Mouse (Mus musculus): ENCODE measurements around the gene Ampd3.

Ampd3 gene

DNA sequence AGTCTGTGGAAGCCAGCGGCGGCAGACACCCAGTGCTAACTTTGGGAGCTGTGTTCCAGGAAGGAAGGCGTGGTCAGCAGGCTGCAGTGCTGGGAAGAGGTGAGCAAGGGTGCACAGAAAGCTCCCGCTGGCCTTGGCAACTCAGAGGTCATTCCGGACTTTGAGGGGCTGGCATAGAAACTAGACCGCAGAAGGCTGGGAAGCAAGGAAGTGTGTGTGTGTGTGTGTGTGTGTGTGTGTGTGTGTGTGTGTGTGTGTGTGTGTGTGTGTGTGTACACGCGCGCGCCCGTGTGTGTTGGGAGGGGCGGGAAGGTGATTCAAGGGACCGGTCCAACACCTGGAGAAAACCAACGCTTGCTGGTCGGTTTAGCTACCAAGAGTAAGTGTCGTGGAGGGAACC, at the start of gene Ampd3:
TSS of gene Ampd3 (plus strand) at position 206 of the 400 bp plus-strand sequence.
- no peak for DNase-seq (ENCODE audit: low read depth in 1 of 2, low spot score in 2 of 2)

GRCm38 (mm10) chr7:110718505-110718904, 49.5 kb upstream of the Ampd3 start:
- DNase-seq (ENCODE audit: low read depth in 1 of 2, low spot score in 2 of 2): no peak

- DNase-seq (ENCODE audit: low read depth in 1 of 2, low spot score in 2 of 2): no peak
Observed at GRCm38 (mm10) chr7:110719857-110720256, 48.1 kb upstream of the Ampd3 start.

GRCm38 (mm10) chr7:110722183-110722582, 45.8 kb upstream of the Ampd3 start:
- no peak for DNase-seq (ENCODE audit: low read depth in 1 of 2, low spot score in 2 of 2)

- no peak for DNase-seq (ENCODE audit: low read depth in 1 of 2, low spot score in 2 of 2)
Observed at GRCm38 (mm10) chr7:110727049-110727448, 41.0 kb upstream of the Ampd3 start.

GRCm38 (mm10) chr7:110728876-110729275, 39.1 kb upstream of the Ampd3 start:
- no peak for DNase-seq (ENCODE audit: low read depth in 1 of 2, low spot score in 2 of 2)

- no peak for DNase-seq (ENCODE audit: low read depth in 1 of 2, low spot score in 2 of 2)
Observed at GRCm38 (mm10) chr7:110729295-110729694, 38.7 kb upstream of the Ampd3 start.

GRCm38 (mm10) chr7:110731091-110731967, 36.7 kb upstream of the Ampd3 start:
- DNase-seq (ENCODE audit: low read depth in 1 of 2, low spot score in 2 of 2): no peak

GRCm38 (mm10) chr7:110732001-110732632, 35.9 kb upstream of the Ampd3 start:
- DNase-seq (ENCODE audit: low read depth in 1 of 2, low spot score in 2 of 2): no peak

- DNase-seq (ENCODE audit: low read depth in 1 of 2, low spot score in 2 of 2): no peak
Observed at GRCm38 (mm10) chr7:110736914-110737313, 31.1 kb upstream of the Ampd3 start.

- no peak for DNase-seq (ENCODE audit: low read depth in 1 of 2, low spot score in 2 of 2)
Observed at GRCm38 (mm10) chr7:110739764-110740163, 28.2 kb upstream of the Ampd3 start.

- no peak for DNase-seq (ENCODE audit: low read depth in 1 of 2, low spot score in 2 of 2)
Observed at GRCm38 (mm10) chr7:110740188-110740587, 27.8 kb upstream of the Ampd3 start.

- no peak for DNase-seq (ENCODE audit: low read depth in 1 of 2, low spot score in 2 of 2)
Observed at GRCm38 (mm10) chr7:110742022-110742421, 26.0 kb upstream of the Ampd3 start.

GRCm38 (mm10) chr7:110746087-110746562, 21.9 kb upstream of the Ampd3 start:
- no peak for DNase-seq (ENCODE audit: low read depth in 1 of 2, low spot score in 2 of 2)

- DNase-seq (ENCODE audit: low read depth in 1 of 2, low spot score in 2 of 2): no peak
Observed at GRCm38 (mm10) chr7:110746809-110747208, 21.2 kb upstream of the Ampd3 start.

GRCm38 (mm10) chr7:110750834-110751233, 17.2 kb upstream of the Ampd3 start:
- DNase-seq (ENCODE audit: low read depth in 1 of 2, low spot score in 2 of 2): no peak

DNA sequence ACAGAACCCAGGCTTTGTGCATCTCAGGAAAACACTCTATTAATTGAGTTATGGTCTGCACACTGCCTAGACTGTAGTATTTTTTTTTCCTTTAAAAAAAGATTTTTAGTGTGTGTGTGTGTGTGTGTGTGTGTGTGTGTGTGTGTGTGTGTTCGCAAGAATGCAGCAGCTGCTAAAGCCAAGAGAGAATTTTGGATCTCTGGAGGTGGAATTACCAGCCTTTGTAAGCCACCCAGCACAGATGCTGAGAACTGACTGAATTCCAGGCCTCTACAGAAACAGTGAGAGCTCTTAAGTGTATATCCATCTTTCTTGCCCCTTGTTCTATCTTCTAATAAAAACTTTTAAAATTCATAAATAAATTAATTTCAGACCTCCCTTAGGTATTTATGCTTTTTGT, 16.4 kb upstream of the Ampd3 start:
- no peak for DNase-seq (ENCODE audit: low read depth in 1 of 2, low spot score in 2 of 2)

DNA sequence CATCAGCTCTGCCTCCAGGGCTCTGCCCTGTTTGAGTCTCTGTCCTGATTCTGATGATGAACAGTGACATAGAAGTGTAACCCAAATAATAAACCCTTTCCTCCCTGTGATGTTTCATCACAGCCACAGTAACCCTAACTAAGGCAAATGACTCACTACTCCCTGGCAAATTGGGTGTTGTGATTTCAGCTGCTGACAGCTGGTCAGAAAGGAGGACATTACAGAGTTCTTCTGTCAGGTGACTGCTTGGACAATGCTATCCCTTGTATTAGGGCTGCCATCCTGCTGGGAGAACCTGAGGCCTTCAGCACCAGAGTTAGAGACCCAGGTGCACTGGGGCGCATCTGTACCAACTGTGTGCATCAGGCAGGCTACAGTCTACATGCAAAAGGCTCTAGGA, 14.7 kb upstream of the Ampd3 start:
- DNase-seq (ENCODE audit: low read depth in 1 of 2, low spot score in 2 of 2): no peak

DNA sequence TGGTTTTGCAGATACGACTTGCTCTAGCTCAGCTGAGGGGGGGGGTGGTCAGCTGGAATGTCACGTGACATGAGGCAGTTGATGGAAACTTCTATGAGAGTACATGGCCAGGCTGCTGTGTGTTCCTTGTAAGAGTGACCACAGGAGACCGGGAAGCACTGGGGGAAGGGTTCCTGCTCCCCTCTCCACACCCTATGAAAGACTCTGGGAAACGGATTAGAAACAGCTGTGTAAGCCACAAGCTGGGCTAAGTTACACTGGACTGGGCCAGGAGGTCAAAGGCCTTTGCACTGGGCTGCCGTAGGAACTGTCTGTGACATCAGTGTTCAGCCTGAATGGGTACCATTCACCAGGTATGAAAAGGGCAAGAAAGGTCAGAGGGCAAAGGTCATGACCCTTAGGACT, 14.1 kb upstream of the Ampd3 start:
- no peak for DNase-seq (ENCODE audit: low read depth in 1 of 2, low spot score in 2 of 2)

DNA sequence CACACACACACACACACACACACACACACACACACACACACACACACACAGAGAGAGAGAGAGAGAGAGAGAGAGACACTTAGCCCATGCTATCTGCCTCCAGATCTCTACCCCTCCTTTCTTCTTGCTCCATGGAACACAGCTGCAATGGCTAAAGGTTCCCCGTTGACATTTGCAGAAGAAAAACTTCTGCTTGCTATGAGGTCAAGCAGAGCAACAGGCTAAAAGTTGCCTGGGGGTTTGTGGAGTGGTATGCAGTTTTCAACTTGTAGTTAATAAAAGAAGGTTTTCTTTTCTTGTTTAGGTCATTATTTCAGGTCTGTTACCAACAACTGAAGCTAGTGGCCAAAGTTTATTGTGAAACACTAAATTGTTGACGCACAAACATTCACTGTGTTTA, 11.6 kb upstream of the Ampd3 start:
- no peak for DNase-seq (ENCODE audit: low read depth in 1 of 2, low spot score in 2 of 2)

DNA sequence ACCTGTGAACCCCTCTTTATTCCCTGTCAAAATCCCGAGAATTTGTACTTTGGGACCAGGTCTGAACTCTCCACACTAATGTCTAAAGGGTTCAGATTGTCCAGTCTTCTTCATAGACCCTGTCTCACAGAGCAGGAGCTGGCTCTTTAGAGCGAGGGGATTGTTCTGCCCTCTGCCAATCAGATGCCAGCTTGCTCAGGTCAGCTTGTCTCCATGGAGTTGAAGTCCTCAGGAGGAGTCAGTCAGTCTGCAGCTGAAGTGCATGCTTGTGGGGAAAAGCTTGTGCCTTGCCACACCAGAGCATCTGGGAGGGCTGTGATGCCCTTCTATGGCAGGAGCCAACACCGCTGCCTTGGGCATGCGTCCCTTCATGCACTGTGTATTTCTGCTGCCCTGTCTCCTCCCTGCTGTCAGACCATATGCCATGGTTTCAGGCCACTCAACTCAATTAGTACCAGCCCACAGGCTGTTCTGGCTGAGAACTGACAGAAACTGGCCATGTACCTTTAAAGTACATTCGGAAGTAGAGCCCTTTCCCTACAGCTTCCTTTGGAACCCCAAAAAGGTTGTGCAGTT, 5.3 kb upstream of the Ampd3 start:
- no peak for DNase-seq (ENCODE audit: low read depth in 1 of 2, low spot score in 2 of 2)

GRCm38 (mm10) chr7:110768451-110769064, 552 bp downstream of the Ampd3 start:
- no peak for DNase-seq (ENCODE audit: low read depth in 1 of 2, low spot score in 2 of 2)
